Mouse (Mus musculus): Measurements from ENCODE around the gene Sertad2.

Sertad2 gene

GRCm38 (mm10) chr11:20594229-20595201, 51.5 kb downstream of the Sertad2 start:
- peak; percentile 64 for DNase-seq (ENCODE audit: low read depth, low spot score)

- no peak for DNase-seq (ENCODE audit: low read depth, low spot score)
Measured at GRCm38 (mm10) chr11:20603066-20603812, 60.2 kb downstream of the Sertad2 start.

DNA sequence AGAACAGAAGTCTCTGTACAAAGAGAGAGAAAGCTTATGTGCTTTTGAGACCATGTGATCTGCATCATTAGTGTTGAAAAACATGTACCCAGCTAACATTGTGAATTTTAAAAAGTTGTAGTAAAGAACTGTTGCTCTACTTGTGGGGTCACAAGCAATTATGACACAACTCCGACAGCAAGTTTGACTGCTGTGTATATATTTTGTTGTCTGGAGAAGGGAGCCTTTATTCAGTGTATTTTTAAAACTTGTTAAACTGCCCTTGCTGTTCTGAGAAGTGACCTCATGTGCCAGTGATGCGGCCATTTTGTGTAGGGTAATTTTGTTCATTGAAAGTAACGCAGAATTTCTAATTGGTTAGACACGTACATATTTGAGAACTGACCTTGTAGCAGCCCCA, 61.1 kb downstream of the Sertad2 start:
- no peak for DNase-seq (ENCODE audit: low read depth, low spot score)

- DNase-seq (ENCODE audit: low read depth, low spot score): no peak
Measured at GRCm38 (mm10) chr11:20605613-20606012, 62.6 kb downstream of the Sertad2 start.

DNA sequence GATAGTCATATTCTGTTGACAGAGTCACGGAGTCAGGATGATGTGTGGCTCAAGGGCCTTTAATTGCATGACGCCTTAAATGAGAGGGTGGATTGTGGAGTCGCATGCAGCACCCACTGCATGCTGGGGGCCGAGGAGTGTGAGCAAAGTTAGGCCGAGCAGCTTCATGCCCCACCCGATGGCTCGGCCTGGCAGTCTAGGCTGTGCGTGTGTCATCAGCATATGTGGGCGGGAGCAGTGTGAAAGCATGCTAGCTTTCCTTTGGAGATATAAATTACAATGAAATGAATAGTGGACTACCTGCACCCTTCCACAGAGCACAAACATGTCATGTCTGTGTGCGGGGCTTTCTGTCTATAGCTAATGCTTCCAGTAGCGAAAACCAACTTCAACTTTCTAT, 65.4 kb downstream of the Sertad2 start:
- DNase-seq (ENCODE audit: low read depth, low spot score): peak; percentile 58

DNA sequence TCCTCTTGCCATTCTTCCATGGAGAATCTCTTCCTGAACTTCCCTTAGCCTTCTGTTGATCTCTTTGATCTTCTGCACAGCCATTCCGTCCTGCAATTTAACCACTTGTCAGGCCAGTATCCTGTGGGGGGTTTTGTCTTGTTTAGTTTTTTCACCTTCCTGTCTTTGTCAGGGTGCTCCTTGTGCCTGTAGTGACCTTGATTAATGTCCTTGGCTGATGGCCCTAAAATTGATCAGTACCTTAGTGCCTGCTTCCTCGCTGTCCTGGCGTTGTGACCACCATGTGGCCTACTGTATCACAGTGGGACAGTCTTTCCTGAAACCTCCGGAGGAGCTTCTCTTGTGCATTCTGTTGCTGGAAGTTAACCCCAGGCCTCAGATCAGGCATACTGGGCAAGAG, 70.2 kb downstream of the Sertad2 start:
- no peak for DNase-seq (ENCODE audit: low read depth, low spot score)

DNA sequence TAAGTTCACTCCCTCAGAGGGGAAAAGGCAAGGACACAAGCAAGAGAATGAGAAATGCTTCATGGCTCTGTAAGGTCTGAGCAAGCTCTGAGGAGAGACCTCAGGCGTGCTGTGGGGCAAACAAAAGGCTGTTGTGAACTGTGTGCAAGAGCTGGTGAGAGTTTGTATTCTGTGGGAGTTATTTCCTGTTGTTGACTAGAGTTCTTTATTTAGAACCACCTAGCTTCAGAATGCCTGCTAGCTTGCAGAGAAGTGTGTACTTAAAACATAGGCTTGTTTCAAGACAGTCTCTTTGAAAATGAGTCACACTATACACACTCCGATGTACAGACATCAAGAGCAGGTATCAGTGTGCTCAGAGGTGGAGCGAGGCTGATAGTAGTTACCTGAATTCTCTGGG, 73.0 kb downstream of the Sertad2 start:
- no peak for DNase-seq (ENCODE audit: low read depth, low spot score)

GRCm38 (mm10) chr11:20627146-20627545, 84.1 kb downstream of the Sertad2 start:
- DNase-seq (ENCODE audit: low read depth, low spot score): no peak

DNA sequence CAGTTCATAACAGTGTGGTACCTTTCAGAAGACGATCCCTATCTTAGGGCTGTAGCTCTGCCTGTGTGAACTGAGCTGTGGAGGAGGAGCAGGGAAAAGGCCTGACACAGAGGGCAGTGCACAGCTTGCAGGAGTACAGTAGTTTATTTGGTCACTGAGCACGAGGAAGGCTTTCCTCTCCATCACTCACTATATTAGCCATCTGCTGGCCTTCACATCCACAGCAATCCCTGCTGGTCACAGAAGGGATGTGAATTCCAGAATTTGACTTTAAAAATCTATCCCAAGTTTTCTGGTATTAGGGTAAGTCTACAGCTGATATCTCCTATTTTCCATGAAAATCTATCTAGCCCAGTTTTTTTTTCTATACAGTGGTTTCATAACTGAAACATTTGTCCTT, 85.2 kb downstream of the Sertad2 start:
- peak; percentile 37 for DNase-seq (ENCODE audit: low read depth, low spot score)

GRCm38 (mm10) chr11:20629700-20630099, 86.6 kb downstream of the Sertad2 start:
- DNase-seq (ENCODE audit: low read depth, low spot score): no peak

DNA sequence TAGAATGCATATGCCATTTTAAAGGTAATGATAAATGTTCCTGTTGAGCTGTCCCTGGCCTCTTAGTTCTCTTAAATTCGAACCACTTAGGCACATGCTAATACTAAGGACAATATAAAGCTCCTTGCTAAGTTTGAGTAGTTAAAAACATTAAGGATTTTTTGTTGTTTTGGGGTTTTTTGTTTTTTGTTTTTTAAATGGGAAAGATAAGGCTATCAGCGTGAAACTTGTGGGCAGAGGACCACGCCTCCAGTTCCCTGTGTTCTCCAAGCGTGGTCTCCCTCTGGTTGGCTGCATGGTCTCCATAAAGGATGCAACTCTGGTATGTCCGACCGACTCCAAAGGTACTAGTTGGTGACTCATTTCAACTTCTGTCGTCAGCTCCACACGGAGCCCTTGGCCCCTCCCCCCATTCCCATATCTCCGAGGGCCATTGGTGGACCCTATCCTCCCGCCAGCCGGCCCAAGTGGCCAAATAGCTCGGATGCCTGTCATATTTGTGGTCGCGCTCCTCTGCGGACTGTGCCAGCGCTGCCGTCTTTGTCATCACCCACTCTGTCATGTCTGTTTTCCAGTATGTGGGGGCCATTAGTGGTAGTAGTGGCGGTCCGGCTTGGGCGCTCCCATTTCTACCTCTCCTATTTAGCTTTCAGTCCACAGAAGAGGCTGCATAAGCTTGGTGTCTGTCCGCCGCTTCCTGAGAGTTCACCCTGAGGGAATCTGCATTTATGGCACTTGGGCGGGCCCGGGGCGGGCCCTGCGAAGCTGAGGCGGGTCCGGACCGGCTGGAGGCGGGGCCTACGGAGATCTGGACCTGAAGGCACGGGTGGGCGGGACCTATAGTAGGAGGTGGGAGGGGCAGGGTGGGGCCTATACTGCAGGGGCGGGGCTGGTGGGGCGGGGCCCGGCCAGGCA, 88.2 kb downstream of the Sertad2 start:
- DNase-seq (ENCODE audit: low read depth, low spot score): peak; percentile 99

- peak; percentile 75 for DNase-seq (ENCODE audit: low read depth, low spot score)
Measured at GRCm38 (mm10) chr11:20631941-20632618, 89.0 kb downstream of the Sertad2 start.

- DNase-seq (ENCODE audit: low read depth, low spot score): peak; percentile 75
Measured at GRCm38 (mm10) chr11:20632619-20632965, 89.5 kb downstream of the Sertad2 start.

DNA sequence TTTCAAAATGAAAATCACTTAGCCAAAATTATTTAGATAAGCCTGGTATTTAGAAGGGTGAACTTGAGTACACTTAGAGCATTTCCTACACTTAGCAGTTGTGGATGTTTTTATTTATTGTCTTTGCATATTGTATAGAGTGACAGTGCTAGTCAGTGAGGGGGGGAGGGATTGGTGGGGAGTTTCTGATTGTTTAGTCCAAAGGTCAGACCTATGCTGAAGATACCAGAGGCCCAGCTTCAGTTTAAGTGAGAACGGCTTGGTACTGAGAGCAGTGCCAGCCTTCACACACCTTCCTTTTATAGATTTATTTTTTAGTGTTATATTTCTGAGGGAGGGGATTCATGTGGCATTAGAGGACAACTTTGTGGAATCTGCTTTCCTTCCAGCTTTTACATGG, 91.5 kb downstream of the Sertad2 start:
- DNase-seq (ENCODE audit: low read depth, low spot score): no peak

DNA sequence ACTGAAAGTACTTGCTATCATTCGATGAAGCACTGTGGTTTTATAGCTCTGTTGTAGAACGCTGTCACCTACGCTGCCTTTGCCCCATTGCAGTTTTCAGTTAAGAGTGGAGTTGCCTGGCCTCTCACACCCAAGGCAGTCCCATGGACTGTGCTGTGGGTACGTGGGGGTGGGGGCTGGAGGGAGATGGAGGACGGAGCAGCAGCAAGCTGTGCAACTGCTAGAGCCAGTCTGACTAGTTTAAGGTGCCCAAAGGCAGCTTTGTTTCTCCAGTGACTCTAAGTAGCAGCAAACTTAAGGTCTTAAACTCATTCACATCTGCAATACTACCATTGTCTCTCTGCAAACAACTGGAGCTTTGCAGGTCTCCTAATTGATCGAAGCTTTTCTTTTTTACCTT, 92.6 kb downstream of the Sertad2 start:
- no peak for DNase-seq (ENCODE audit: low read depth, low spot score)

DNA sequence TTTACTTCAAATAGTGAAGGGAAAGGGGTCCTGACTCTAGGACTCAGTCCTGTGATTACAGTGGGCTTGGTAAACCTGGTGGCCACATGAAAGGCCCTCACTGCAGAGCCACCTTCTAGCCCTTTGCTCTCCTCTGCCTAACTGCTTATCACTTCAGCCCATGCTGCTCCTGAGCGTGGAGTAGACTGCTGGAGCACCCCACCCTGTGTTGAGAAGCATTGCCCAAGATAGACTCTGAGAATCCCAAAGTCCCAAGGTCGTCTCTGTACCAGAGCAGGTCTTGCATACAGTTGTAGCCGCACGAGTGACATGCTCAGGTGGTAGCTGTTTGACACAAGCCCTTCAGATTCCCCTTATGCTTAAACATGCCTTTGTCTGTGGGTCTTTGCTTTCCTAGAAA, 93.1 kb downstream of the Sertad2 start:
- no peak for DNase-seq (ENCODE audit: low read depth, low spot score)

DNA sequence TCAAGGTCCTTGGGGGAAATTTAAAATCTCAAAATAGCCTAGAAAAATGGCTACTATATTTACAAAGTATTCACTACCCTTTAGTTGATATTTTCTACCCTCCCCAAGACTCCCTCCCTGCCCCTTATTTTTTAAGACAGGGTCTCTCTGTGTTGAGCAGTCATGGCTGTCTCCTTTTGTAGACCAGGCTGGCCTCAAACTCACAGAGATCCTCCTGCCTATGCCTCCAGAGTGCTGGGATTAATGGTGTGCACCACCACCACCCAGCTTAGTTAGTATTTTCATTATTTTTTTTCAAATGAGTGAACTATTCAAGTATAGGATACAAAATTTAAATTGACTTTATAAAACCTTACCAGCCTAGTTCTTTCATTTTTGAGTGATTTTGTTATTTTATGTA, 94.0 kb downstream of the Sertad2 start:
- no peak for DNase-seq (ENCODE audit: low read depth, low spot score)

GRCm38 (mm10) chr11:20638841-20639240, 95.8 kb downstream of the Sertad2 start:
- peak; percentile 83 for DNase-seq (ENCODE audit: low read depth, low spot score)

DNA sequence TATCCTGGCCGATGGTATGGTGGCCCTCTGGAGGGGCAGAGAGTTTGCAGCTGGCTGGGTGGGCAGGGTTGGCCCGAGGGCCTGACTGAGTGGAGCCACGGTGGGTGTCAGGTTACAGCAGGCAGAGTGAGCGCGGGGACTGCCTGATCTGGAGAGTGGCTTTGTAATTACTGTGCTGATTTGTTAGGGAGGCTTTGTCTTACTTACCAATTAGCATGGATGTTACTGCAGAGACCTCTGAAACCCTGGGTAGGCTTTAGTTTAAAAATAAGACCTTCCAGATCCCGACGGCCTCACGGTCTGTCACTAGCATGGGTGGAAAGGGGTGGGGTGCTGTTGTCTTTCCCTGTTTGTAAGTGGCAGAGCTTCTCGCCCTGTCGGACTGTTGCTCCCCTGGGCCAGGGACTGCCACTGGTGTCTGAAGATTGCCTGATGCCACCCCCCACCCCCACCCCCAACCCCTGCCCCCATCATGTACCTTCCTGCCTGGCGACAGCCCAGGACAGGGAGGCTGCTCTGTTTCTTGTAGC, 96.9 kb downstream of the Sertad2 start:
- peak; percentile 67 for DNase-seq (ENCODE audit: low read depth, low spot score)

DNA sequence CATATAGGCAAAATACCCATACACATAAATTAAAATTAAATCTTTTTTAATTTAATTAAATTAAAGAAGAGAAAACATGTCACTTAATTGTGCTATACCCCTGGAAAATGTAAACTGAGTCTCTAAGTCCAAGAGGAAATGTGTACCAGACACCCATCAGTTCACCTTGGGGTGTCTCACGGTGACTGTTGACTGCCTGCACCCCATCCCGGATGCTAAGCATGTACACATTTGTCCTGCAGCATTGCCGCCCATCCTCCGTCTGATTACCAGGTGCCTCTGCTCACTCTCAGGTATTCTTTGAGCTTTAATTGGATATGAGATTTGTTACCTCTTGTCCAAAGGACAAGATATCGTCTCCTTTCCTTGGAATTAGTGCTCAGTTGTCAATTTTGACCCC, 99.3 kb downstream of the Sertad2 start:
- no peak for DNase-seq (ENCODE audit: low read depth, low spot score)

- no peak for DNase-seq (ENCODE audit: low read depth, low spot score)
Measured at GRCm38 (mm10) chr11:20643161-20643560, 100.1 kb downstream of the Sertad2 start.
